Mouse (Mus musculus) gastrocnemius, adult 18-20 months (tissue): Measurements from ENCODE around the gene Gm21094. TPM values are rescaled to one million over a fixed set of nuclear protein-coding genes. Genes with fewer than 3 reads are reported as not detected.
"Not testable (repeated sequence)": the region's sequence is repeated elsewhere in the genome, so short reads cannot be mapped to it uniquely, and the experiment has no call there.

Source experiments
- DNase-seq: peaks from one replicate; pipeline ENCODE4 v3.0.0; 2021; ENCODE audit warnings: low spot score
- long read RNA-seq, 2 experiments: library from polyadenylated mRNA; stranded (forward); transcript quantifications; one replicate each; pipeline ENCODE4 v2.0.0; 2021
- total RNA-seq, 2 experiments: library from RNA; stranded (reverse); gene quantifications; 2 replicates each; pipeline ENCODE4 v1.2.3; 2021

The Gm21094 gene
- total RNA-seq, result not detected
- long read RNA-seq, experiment 1, result 0 reads
- long read RNA-seq, experiment 2, result 0 reads

GRCm38 (mm10) chrY:32620343-32620742 is at the start of gene Gm21094:
Gene Gm21094 (minus strand): TSS chrY:32620443.
- not testable (repeated sequence) for DNase-seq
